Mouse (Mus musculus): Measurements from ENCODE around the gene Olfr1394.
"Not testable (repeated sequence)": the region's sequence is repeated elsewhere in the genome, so short reads cannot be mapped to it uniquely, and the experiment has no call there.

Olfr1394 gene

DNA sequence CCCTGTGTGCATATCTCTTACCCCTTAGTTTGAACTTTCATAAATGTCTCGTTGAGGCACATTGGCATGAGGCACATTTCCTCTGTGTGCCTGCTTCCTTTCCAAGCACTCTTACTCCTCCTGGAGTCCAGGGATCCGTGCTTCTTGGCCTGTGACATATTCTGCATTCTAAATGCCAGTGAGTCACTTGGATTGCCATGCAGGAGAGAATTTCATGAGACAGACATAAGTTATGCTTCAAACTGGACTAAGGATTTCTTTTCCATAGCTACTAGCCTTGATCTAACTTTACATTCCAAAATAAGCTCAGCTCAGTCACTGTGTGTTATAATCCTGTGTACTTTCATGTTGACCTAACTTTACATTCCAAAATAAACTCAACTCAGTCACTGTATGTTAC, 36.9 kb downstream of the Olfr1394 start:
- DNase-seq, result no peak

DNA sequence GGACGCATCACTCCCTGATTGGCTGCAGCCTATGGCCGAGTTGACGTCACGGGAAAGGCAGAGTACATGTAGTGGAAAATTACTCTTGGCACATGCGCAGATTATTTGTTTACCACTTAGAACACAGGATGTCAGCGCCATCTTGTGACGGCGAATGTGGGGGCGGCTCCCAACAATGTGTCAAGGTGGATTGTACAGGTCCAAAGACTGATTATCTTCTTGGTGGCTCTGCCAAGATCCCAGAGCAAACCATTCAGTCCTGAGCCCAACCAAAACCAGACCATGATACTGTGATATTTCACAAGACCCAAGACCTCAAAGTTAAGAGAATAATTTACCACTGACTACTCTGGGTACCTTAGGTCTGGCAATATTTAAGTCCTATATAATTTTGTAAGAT, 40.6 kb downstream of the Olfr1394 start:
- not testable (repeated sequence) for DNase-seq

DNA sequence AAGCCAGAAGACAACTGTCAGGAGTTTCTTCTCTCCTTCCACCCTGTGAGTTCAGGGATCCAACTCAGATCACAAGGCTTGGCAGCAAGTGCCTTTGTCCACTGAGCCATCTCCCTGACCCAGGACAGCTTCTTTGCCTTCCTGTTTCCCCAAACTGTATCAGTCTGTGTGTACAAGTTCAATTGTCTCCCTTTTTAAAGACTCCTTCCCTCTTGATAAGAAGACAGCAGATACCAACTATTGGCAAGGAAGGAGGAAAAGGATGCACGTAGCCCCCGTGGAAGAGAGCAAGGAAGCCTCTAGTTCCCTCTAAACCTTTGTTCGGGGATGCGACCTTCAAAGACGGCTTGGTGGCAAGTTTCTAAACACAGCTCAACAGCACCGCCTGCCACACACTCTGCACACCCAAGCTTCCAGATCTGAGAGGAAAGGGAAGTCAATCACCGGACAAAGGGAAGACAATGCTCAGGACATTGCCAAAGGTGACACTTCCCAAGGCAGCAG, 41.7 kb downstream of the Olfr1394 start:
- DNase-seq, result no peak

DNA sequence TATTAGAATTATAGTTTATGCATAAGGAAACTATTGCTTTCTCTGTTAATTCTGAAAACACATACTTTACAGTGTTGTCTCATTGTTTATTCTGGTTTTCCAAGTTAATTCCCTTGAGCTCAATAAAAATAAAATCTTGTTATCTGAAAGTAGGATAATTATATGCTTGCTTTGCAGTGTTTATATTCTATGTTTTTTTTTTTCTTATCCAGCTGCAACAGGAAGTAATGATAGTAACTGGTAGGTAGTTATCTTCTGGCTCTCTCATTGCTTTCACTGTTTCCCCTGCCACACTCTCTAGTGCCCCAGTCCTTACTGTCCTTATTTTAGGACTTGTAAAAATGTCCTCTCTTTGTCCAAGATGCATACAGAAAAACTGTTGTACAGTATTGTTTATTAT, 46.5 kb downstream of the Olfr1394 start:
- DNase-seq, result no peak

DNA sequence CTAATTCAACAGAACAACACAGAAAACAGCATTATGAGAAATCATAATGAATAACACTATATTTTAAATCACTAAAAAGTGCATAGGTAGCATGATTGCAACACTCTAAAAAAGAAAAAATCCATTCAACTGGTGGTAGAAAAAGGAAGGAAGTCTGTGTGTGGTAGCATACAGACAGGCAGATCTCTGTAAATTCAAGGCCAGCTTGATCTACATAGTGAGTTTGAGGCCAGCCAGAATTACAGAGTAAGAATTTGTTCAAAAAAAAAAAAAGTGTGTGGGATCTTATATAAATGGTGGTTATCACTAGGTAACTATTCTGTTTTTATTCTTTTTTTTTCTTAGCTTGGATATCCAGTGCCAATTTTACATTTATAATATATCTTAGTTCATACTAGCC, 47.0 kb downstream of the Olfr1394 start:
- DNase-seq, result no peak

DNA sequence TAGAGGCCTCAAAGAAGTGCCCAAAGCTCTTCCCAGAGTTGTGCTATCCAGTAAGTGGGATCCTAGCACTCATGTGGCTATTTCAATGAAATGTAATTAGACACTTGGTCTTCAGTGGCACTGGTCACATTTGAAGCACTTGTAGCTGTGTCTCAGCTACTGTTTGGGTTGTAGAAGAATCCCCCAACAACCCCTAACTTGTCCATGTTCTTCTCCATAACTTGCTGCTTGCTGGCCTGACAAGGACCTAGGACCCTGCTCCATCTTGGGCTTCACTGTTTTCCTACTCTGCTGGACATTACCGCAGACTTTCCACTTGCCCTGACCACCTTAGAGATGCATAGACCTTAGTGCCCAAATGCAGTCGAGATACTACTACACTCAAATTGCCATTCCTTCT, 47.9 kb downstream of the Olfr1394 start:
- no peak for DNase-seq

DNA sequence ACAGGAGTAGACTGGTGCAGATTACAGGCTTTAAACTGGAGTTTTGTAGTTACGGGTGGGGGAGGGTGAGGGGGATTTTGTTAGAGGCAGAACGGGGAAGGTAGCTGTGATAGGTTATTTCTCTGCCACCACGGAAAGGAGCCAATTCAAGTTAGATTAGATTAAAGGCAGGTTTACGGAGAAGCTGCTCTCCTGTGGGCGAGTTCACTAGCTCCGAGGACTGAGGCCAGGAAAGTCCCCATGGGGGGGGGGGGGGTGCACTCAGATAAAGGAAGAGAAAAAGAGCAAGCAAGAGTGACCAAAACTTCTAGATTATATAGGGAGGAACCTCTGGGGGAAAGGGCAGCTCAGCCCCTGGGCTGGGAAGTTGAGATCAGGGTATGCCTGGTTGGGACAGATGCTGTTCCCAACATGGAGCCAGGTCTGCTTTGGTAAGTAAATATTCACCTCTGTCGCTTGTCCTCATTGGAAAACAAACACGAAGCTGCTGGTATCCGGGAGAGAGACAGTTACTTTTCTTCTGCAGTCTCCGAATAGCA, 48.4 kb downstream of the Olfr1394 start:
- DNase-seq, result peak; percentile 29

DNA sequence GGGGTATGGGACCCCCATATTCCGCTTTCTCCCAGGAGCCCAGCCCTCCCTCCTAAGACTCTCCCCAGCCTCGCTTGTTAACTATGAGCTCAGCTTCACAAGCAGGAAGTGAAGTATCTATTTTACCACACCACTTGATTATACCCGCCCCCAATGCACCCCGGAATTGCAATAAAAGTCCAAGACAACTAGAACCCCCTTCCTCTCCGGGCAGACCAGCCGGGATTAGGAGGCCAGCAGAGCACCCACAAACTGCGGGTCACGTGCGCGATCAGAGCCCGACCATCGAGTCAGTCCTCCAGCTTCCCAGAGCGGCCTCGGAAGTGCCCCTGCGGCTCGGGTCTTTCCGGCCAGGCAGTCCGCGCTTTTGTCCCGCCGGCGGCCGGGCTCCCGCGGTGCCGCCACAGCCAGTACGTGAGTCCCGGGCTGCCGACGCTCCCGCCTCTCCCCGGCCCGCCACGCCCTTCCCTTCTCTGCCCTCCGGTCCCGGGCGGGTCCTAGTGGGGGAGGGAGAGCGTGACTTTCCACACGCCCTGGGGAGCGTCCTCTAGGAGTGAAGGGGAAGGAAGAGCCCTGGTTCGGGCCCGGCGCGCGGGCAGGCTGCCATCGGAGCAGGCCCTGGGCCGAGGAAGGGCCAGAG, 49.1 kb downstream of the Olfr1394 start, which contains the start of gene Zfp62:
TSS of gene Zfp62 (plus strand) at position 164 of the 640 bp plus-strand sequence.
- peak; percentile 91 for DNase-seq

DNA sequence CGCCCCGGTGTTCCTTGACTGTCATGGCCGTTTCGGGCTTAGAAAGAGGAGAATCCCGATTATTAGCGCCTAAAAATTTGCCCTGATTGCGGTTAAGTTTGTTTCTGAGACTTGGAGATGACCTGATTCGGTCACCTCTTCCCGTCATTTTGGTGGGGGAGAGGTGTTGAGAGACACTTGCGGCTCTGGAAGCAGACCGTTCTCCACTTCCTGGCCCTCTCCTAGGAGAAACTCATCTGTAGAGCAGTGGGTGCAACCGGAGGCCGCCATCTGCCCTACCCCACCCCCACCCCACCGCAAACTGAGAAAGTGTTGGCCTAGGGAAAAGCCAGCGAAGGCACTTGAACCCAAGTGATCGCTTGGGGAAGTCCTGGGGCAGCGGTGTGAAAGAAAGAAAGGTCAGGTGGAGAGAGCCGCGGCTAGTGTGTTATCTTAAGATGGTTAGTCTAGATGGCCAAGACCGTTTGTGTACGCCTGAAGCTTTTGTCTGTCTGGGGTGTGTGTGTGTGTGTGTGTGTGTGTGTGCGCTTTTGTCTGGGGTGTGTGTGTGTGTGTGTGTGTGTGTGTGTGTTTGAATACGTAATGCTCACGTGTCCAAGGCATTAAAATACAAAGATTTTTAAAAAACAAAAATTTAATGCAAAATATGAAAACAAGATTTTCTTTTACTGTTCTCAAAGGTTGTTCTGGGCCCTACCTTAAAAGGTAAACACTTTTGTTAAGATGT, 49.8 kb downstream of the Olfr1394 start:
- no peak for DNase-seq

DNA sequence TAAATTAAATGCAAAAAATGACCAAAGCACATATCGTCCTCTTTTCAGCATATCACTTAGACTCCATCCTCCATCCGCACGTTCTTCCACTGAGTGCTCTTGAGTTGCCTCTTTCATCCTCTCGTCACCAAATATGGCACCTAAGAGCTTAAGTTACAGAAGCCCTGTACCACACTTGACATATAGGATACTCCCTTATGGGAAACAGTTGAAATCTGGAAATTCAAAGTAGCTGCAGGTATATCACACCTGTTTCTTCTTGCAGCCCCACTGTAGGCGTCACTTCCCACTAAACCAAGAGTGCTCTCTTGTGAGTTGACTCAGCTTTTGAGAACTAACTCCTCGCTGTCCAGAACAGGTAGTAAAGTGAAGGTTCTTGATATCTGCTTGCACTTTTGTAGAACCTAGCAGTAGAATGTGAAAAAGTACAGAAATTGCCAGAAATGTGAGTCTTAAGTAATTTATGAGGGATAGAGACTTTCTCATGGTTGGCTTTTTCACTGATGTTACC, 51.0 kb downstream of the Olfr1394 start:
- DNase-seq, result no peak

DNA sequence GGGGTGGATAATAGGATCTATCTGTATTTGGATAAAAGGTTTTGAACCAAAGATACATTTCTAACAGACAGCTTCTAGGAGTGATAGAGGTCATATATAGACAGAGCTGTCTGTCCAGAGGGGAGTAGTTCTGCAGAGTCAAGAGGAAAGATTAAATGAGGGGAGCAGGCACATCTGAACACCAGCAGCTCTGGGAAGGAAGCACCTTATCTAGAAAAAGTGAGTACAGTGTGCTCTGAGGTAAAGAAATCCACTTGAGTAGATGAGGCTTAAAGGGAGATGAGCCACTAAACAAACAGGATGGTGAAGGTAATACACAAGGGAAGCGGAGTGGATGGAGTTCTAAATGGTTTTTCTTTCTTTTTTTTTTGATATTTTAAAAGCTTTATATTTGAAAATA, 53.3 kb downstream of the Olfr1394 start:
- DNase-seq, result no peak
